Mouse (Mus musculus) embryonic facial prominence, embryonic 15.5 days (tissue): Measurements from ENCODE around the gene Usp29. TPM values are rescaled to one million over a fixed set of nuclear protein-coding genes. Genes with fewer than 3 reads are reported as not detected.
A peak's percentile ranks its signal among the peaks of the same experiment; 100 is the strongest.
"Not testable (repeated sequence)": the region's sequence is repeated elsewhere in the genome, so short reads cannot be mapped to it uniquely, and the experiment has no call there.

ENCODE experiments used
- ATAC-seq: fragments of 200-750 bp; cut with Nextera tagmentation; 2 replicates; pipeline ENCODE4 v1.8.0; 2017; ENCODE audit warnings: low read depth, moderate TSS enrichment; ENCODE audit not compliant: insufficient number of reproducible peaks, low FRiP score, low TSS enrichment
- H3K27ac ChIP-seq: fragments of 300-500 bp; sonication (generic); replicated peaks from 2 replicates; pipeline ENCODE4 v1.5.1; 2015; ENCODE audit warnings: mild to moderate bottlenecking, inconsistent platforms
- H3K27me3 ChIP-seq: fragments of 300-500 bp; sonication (generic); 2 replicates; pipeline ENCODE4 v1.6.1; 2015; ENCODE audit warnings: inconsistent platforms
- H3K36me3 ChIP-seq: fragments of 300-500 bp; sonication (generic); 2 replicates; pipeline ENCODE4 v1.6.1; 2015; ENCODE audit warnings: mild to moderate bottlenecking, inconsistent platforms
- H3K4me1 ChIP-seq: fragments of 300-500 bp; sonication (generic); 2 replicates; pipeline ENCODE4 v1.6.1; 2015; ENCODE audit warnings: inconsistent platforms
- H3K4me2 ChIP-seq: fragments of 300-500 bp; sonication (generic); replicated peaks from 2 replicates; pipeline ENCODE4 v1.6.1; 2015; ENCODE audit warnings: mild to moderate bottlenecking, inconsistent platforms
- H3K4me3 ChIP-seq: fragments of 300-500 bp; sonication (generic); replicated peaks from 2 replicates; pipeline ENCODE4 v1.5.1; 2015; ENCODE audit warnings: mild to moderate bottlenecking, inconsistent platforms
- H3K9ac ChIP-seq: fragments of 300-500 bp; sonication (generic); 2 replicates; pipeline ENCODE4 v1.6.1; 2015; ENCODE audit warnings: inconsistent platforms
- H3K9me3 ChIP-seq: fragments of 300-500 bp; sonication (generic); replicated peaks from 2 replicates; pipeline ENCODE4 v1.6.1; 2016; ENCODE audit warnings: inconsistent platforms
- WGBS: fragments of 180-500 bp; shearing (Covaris S2); methylation state at CpG from one replicate; pipeline ENCODE4 v1.1.7; 2015; 5-methylcytosine and 5-hydroxymethylcytosine counted together
- polyA plus RNA-seq: library from polyadenylated mRNA; unstranded; fragments of >200 nt; fragmentation: Nextera tagmentation; extraction: Ambion mirVana; gene quantifications from 2 replicates; pipeline ENCODE4 v1.2.1, GENCODE M21; 2015

Usp29 gene
- polyA plus RNA-seq, 1 experiment from 2014 or later = 9.3 TPM

DNA sequence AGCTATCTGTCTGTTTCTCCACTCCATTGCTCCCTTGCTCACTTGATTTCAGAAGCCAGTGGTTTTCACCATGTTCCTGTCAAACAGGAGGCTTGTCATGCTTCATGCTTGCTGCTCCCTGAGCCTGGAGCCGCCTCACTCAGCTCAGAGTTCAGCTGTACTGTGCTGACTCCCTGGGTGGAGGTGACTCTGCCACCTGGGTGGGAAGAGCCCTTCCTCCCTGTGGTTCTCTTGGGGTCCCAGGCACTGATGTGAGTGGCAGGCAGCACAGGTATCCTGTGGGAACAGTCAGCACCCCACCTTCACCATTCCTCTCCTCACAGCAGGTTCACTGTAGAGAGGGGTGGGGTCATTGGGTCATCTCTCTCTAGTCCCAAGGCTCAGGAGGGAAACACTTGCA lies 150.5 kb downstream of the Usp29 start:
- not testable (repeated sequence) for H3K4me2 ChIP-seq, H3K27me3 ChIP-seq, H3K4me1 ChIP-seq, H3K27ac ChIP-seq, H3K4me3 ChIP-seq, ATAC-seq, H3K9me3 ChIP-seq, H3K9ac ChIP-seq, H3K36me3 ChIP-seq
- WGBS = 67% methylated on average over 1 of the region's 1 CpGs

DNA sequence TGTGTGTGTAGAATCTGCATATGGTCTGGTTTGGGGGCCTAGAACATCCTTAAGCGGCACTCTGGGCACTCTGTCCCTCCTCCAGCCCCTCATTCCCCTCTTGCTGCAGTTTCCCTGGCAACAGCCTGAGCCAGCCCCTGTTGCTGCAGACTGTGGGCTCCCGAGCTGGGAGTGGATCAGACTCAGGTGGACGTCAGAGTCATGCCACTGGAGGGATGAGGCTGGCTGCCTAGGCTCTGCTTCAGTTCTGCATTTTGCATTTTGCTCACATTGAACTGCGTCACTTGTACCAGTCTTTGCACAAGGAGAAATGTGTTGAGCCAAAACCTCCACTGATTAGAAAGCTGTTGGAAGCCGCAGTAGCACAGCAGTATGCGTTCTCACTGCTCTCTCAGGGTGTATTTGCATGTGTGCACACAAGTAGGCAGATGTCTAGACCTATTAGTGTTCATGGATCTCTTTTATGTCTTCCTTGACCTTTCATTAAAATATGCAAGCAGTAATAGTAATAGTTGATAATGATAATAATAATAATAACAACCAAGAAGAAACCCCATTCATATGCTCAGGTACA lies 151.2 kb downstream of the Usp29 start:
- no peaks in the 10 kb centered on the region for H3K4me1 ChIP-seq
- 56% methylated on average over 6 of the region's 6 CpGs for WGBS
- no peak overlapping the region for H3K9ac ChIP-seq
- H3K36me3 ChIP-seq = no peaks in the 10 kb centered on the region
- H3K27ac ChIP-seq = no peak overlapping the region
- no peak overlapping the region for H3K4me2 ChIP-seq
- no peaks in the 10 kb centered on the region for H3K9me3 ChIP-seq
- H3K27me3 ChIP-seq = no peaks in the 10 kb centered on the region
- H3K4me3 ChIP-seq = no peak overlapping the region
- no peak for ATAC-seq

- H3K4me1 ChIP-seq = no peaks in the 10 kb centered on the region
- no peak for ATAC-seq
These were observed 153.2 kb downstream of the Usp29 start for GRCm38 (mm10) chr7:6883376-6884147.

GRCm38 (mm10) chr7:6885416-6885815 lies 155.0 kb downstream of the Usp29 start:
- H3K27me3 ChIP-seq = no peaks in the 10 kb centered on the region
- no peaks in the 10 kb centered on the region for H3K36me3 ChIP-seq
- peak; percentile 73; the same call in 1 of the 2 replicates for ATAC-seq
- H3K27ac ChIP-seq = peak overlapping the region; percentile 11; the same call in 1 of the 2 replicates
- no peak overlapping the region for H3K4me2 ChIP-seq
- no peak overlapping the region for H3K9ac ChIP-seq
- H3K9me3 ChIP-seq = no peaks in the 10 kb centered on the region
- H3K4me1 ChIP-seq = no peaks in the 10 kb centered on the region
- 58% methylated on average over 7 of the region's 7 CpGs for WGBS
- H3K4me3 ChIP-seq = no peak overlapping the region

More at GRCm38 (mm10) chr7:6883376-6884147, 153.2 kb downstream of the Usp29 start:
- Histone ChIP-seq H3K4me2 (no peak overlapping the region), H3K9ac (no peak overlapping the region), H3K27me3 (no peaks in the 10 kb centered on the region), H3K4me3 (no peak overlapping the region), H3K27ac (no peak overlapping the region), H3K36me3 (no peaks in the 10 kb centered on the region), H3K9me3 (no peaks in the 10 kb centered on the region)
- 83% methylated on average over 8 of the region's 8 CpGs for WGBS

GRCm38 (mm10) chr7:6886896-6887295 lies 156.5 kb downstream of the Usp29 start:
- Histone ChIP-seq H3K9ac (no peak overlapping the region), H3K27ac (no peak overlapping the region), H3K36me3 (no peaks in the 10 kb centered on the region), H3K27me3 (no peaks in the 10 kb centered on the region), H3K4me1 (no peaks in the 10 kb centered on the region), H3K9me3 (no peaks in the 10 kb centered on the region), H3K4me3 (no peak overlapping the region), H3K4me2 (no peak overlapping the region)
- ATAC-seq = no peak
- 94% methylated on average over 1 of the region's 1 CpGs for WGBS

GRCm38 (mm10) chr7:6889871-6890270 lies 159.5 kb downstream of the Usp29 start:
- Histone ChIP-seq H3K9me3 (no peaks in the 10 kb centered on the region), H3K9ac (no peak overlapping the region), H3K4me3 (no peak overlapping the region), H3K27me3 (no peaks in the 10 kb centered on the region), H3K4me1 (no peaks in the 10 kb centered on the region), H3K4me2 (no peak overlapping the region), H3K27ac (no peak overlapping the region), H3K36me3 (no peaks in the 10 kb centered on the region)
- 92% methylated on average over 5 of the region's 5 CpGs for WGBS
- ATAC-seq = no peak

GRCm38 (mm10) chr7:6891206-6891605 lies 160.8 kb downstream of the Usp29 start:
- ATAC-seq = no peak
- H3K4me2 ChIP-seq = no peak overlapping the region
- WGBS = 60% methylated on average over 3 of the region's 3 CpGs
- H3K9ac ChIP-seq = no peak overlapping the region
- H3K4me3 ChIP-seq = no peak overlapping the region
- H3K27ac ChIP-seq = no peak overlapping the region
- no peaks in the 10 kb centered on the region for H3K36me3 ChIP-seq
- H3K9me3 ChIP-seq = no peaks in the 10 kb centered on the region
- H3K4me1 ChIP-seq = no peaks in the 10 kb centered on the region
- no peaks in the 10 kb centered on the region for H3K27me3 ChIP-seq

DNA sequence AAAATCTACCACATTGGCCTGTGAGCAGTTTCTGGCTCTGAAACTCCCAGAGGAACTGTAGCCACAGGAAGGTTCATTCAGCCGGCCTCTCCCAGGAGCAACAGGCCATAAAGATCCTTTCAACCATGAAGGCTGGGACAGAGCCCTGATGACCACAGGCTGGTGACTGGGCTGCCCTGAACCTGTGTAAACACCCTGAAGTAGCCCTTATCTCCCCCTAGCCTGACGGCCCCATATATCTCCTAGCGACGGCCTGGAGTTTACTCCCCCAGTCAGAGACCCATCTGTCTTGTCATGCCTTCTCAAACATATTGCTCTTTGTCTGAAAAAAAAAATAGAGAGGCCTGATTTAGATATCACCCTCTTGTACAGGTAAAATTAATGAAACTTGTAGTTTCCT lies 166.6 kb downstream of the Usp29 start:
- not testable (repeated sequence) for H3K9ac ChIP-seq, ATAC-seq, H3K4me3 ChIP-seq, H3K9me3 ChIP-seq, H3K27ac ChIP-seq, H3K27me3 ChIP-seq, H3K4me1 ChIP-seq, H3K4me2 ChIP-seq, H3K36me3 ChIP-seq
- WGBS = 72% methylated on average over 4 of the region's 4 CpGs

GRCm38 (mm10) chr7:6900672-6901071 lies 170.3 kb downstream of the Usp29 start:
- Histone ChIP-seq H3K4me1 (0 out of 2 replicates have a peak, but pooled peaks cover 4% of the 10 kb centered on the region), H3K4me2 (no peak overlapping the region), H3K9me3 (no peaks in the 10 kb centered on the region), H3K36me3 (no peaks in the 10 kb centered on the region), H3K27ac (no peak overlapping the region), H3K9ac (no peak overlapping the region), H3K27me3 (no peaks in the 10 kb centered on the region), H3K4me3 (no peak overlapping the region)
- WGBS = 95% methylated on average over 7 of the region's 7 CpGs
- no peak for ATAC-seq

GRCm38 (mm10) chr7:6903489-6903888 lies 173.1 kb downstream of the Usp29 start:
- WGBS = 32% methylated on average over 8 of the region's 8 CpGs
- Histone ChIP-seq H3K4me3 (no peak overlapping the region), H3K9me3 (no peaks in the 10 kb centered on the region), H3K27ac (peak overlapping the region; percentile 90), H3K27me3 (no peaks in the 10 kb centered on the region), H3K36me3 (no peaks in the 10 kb centered on the region), H3K4me2 (no peak overlapping the region), H3K9ac (no peak overlapping the region), H3K4me1 (0 out of 2 replicates have a peak, but pooled peaks cover 4% of the 10 kb centered on the region)
- peak; percentile 91 for ATAC-seq

DNA sequence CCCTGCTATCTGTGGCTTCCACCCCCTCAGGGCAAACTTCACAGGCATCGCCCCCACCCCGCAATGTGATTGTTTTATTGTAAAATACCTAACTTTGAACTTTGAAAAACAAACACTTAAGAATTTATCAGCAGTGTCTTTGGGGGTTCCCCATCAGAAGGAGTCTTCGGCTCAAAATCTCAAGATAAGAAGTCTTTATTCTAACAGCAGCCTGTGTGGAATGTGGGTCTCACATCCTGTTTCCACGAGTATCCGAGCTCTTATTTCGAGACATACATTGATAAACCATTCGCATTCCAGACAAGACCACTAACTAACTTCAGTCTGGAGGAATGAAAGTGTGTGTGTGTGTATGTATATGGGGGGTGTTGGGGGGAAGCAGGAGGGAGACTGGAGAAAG lies 180.1 kb downstream of the Usp29 start:
- H3K4me3 ChIP-seq = no peak overlapping the region
- no peak overlapping the region for H3K4me2 ChIP-seq
- no peak for ATAC-seq
- H3K4me1 ChIP-seq = peaks cover 23% of the 10 kb centered on the region
- H3K9me3 ChIP-seq = no peaks in the 10 kb centered on the region
- no peak overlapping the region for H3K9ac ChIP-seq
- no peaks in the 10 kb centered on the region for H3K27me3 ChIP-seq
- no peaks in the 10 kb centered on the region for H3K36me3 ChIP-seq
- H3K27ac ChIP-seq = peak overlapping the region; percentile 66
- WGBS = 34% methylated on average over 7 of the region's 7 CpGs
